Mouse (Mus musculus) MEL (cell line): ENCODE data around the gene Reep6. TPM values are rescaled to one million over a fixed set of nuclear protein-coding genes. Genes with fewer than 3 reads are reported as not detected.

Experiments used
- DNase-seq: peaks from one replicate; pipeline ENCODE4 v3.0.0; 2011; ENCODE audit warnings: low read depth, low spot score
- H3K27ac ChIP-seq: 2 replicates; pipeline ENCODE4 v1.5.1; 2012; ENCODE audit warnings: low read depth, mild to moderate bottlenecking, control low read depth, low read length, moderate library complexity; ENCODE audit not compliant: control insufficient read depth
- H3K27me3 ChIP-seq, 2 experiments: fragments of 150-350 bp in 1 of 2; sonication (generic) in 1 of 2; 2 replicates each; pipeline ENCODE4 v1.6.1; 2012; ENCODE audit warnings: low read length in 2 of 2, mild to moderate bottlenecking in 2 of 2, improper control_type of control experiment in 1 of 2, moderate library complexity in 1 of 2; ENCODE audit not compliant: insufficient read depth in 2 of 2, control insufficient read depth in 1 of 2
- H3K36me3 ChIP-seq, 2 experiments: 2 replicates each; pipeline ENCODE4 v1.6.1; 2012 to 2014; ENCODE audit warnings: low read length in 2 of 2, improper control_type of control experiment in 1 of 2, inconsistent platforms in 1 of 2, mild to moderate bottlenecking in 1 of 2; ENCODE audit not compliant: insufficient read depth in 2 of 2, control insufficient read depth in 1 of 2
- H3K4me1 ChIP-seq, 2 experiments: fragments of 150-350 bp in 1 of 2; sonication (generic) in 1 of 2; 2 replicates each; pipeline ENCODE4 v1.6.1; 2012; ENCODE audit warnings: low read length in 2 of 2, improper control_type of control experiment in 1 of 2, mild to moderate bottlenecking in 1 of 2; ENCODE audit not compliant: insufficient read depth in 2 of 2, control insufficient read depth in 1 of 2
- H3K4me3 ChIP-seq, 2 experiments: fragments of 150-350 bp in 1 of 2; sonication (generic) in 1 of 2; 2 replicates each; pipeline ENCODE4 v1.5.1; 2012; ENCODE audit warnings: low read depth in 2 of 2, low read length in 2 of 2, mild to moderate bottlenecking in 2 of 2, moderate library complexity in 2 of 2, control low read depth in 1 of 2, improper control_type of control experiment in 1 of 2; ENCODE audit not compliant: control insufficient read depth in 1 of 2, insufficient read depth in 1 of 2
- H3K79me2 ChIP-seq: 2 replicates; pipeline ENCODE4 v1.6.1; 2012; ENCODE audit warnings: mild to moderate bottlenecking, low read length, moderate library complexity; ENCODE audit not compliant: control insufficient read depth, poor library complexity, insufficient read depth
- H3K9ac ChIP-seq: 2 replicates; pipeline ENCODE4 v1.6.1; 2012; ENCODE audit warnings: low read depth, mild to moderate bottlenecking, control low read depth, low read length, moderate library complexity; ENCODE audit not compliant: control insufficient read depth, poor library complexity, severe bottlenecking
- H3K9me3 ChIP-seq: fragments of 150-350 bp; sonication (generic); replicated peaks from 2 replicates; pipeline ENCODE4 v1.6.1; 2012; ENCODE audit warnings: mild to moderate bottlenecking, low read length, improper control_type of control experiment, moderate library complexity; ENCODE audit not compliant: insufficient read depth
- CHD1 ChIP-seq: IDR thresholded peaks from 2 replicates; pipeline ENCODE4 v1.6.1; 2012; ENCODE audit warnings: low read depth, mild to moderate bottlenecking, inconsistent platforms, low read length, improper control_type of control experiment
- CTCF ChIP-seq, 3 experiments: IDR thresholded peaks in 2 of 3; conservative IDR thresholded peaks in 1 of 3; 2 replicates each; pipeline ENCODE4 v1.5.1; 2011 to 2012; ENCODE audit warnings: low read length in 3 of 3, low read depth in 2 of 3, mild to moderate bottlenecking in 2 of 3, improper control_type of control experiment in 1 of 3, inconsistent platforms in 1 of 3, mixed read lengths in 1 of 3, moderate library complexity in 1 of 3; ENCODE audit not compliant: control insufficient read depth in 1 of 3, insufficient read depth in 1 of 3, poor library complexity in 1 of 3, severe bottlenecking in 1 of 3
- GABPA ChIP-seq: IDR thresholded peaks from 2 replicates; pipeline ENCODE4 v1.6.1; 2012; ENCODE audit warnings: low read depth, mild to moderate bottlenecking, inconsistent platforms, low read length, improper control_type of control experiment, moderate library complexity
- KAT2A ChIP-seq: conservative IDR thresholded peaks from 2 replicates; pipeline ENCODE4 v1.6.1; 2012; ENCODE audit warnings: low read depth, low read length, improper control_type of control experiment, inconsistent platforms
- POLR2A ChIP-seq, 2 experiments: IDR thresholded peaks; 2 replicates each; pipeline ENCODE4 v1.6.1; 2011 to 2012; ENCODE audit warnings: low read length in 2 of 2, mild to moderate bottlenecking in 2 of 2, control low read depth in 1 of 2, improper control_type of control experiment in 1 of 2, low read depth in 1 of 2, moderate library complexity in 1 of 2; ENCODE audit not compliant: control insufficient read depth in 1 of 2, insufficient read depth in 1 of 2, poor library complexity in 1 of 2
- SMC3 ChIP-seq: IDR thresholded peaks from 2 replicates; pipeline ENCODE4 v1.6.1; 2011; ENCODE audit warnings: low read depth, low read length, improper control_type of control experiment
- ZC3H11A ChIP-seq: IDR thresholded peaks from 2 replicates; pipeline ENCODE4 v1.6.1; 2012; ENCODE audit warnings: low read depth, mild to moderate bottlenecking, inconsistent platforms, low read length, improper control_type of control experiment
- ZNF384 ChIP-seq: IDR thresholded peaks from 2 replicates; pipeline ENCODE4 v1.6.1; 2012; ENCODE audit warnings: low read depth, mild to moderate bottlenecking, inconsistent platforms, low read length, improper control_type of control experiment
- polyA plus RNA-seq, 2 experiments: library from polyadenylated mRNA; stranded (reverse) in 1 of 2; unstranded in 1 of 2; fragments of >175 nt in 1 of 2; fragments of >200 nt in 1 of 2; gene quantifications; 2 replicates each; pipeline versions ENCODE4 v1.2.1 to v1.2.4; 2012; ENCODE audit warnings: low replicate concordance in 2 of 2, low read depth in 1 of 2; ENCODE audit not compliant: insufficient read length in 2 of 2, insufficient read depth in 1 of 2, missing spikeins in 1 of 2
- total RNA-seq: library from RNA; depleted of rRNA; stranded (reverse); fragments of 300-350 nt; gene quantifications from 2 replicates; pipeline ENCODE4 v1.2.3, GENCODE M21; 2012

Gene Reep6
- total and polyA plus RNA-seq, 3 experiments, result 3.2 to 27.9 TPM; not detected in 1

- Histone ChIP-seq H3K27me3 (no peaks in the 10 kb centered on the region), H3K4me1 (no peaks in the 10 kb centered on the region), H3K27ac (no peak overlapping the region), H3K4me3 (no peak overlapping the region), H3K9ac (no peak overlapping the region), H3K36me3 (peaks cover 0 to 15% of the 10 kb centered on the region in 2 experiments; a peak in 2 of 4 replicates), H3K79me2 (no peaks in the 10 kb centered on the region)
- DNase-seq, result no peak
- TF ChIP-seq CHD1, result no peak
- TF ChIP-seq ZNF384, result no peak
- TF ChIP-seq, all 39 proteins: peak for 0
- H3K9me3 ChIP-seq, result no peaks in the 10 kb centered on the region
These were observed 44.3 kb upstream of the Reep6 start for GRCm38 (mm10) chr10:80285222-80286070.

- Histone ChIP-seq H3K4me1 (peaks cover 0 to 4% of the 10 kb centered on the region in 2 experiments; a peak in 1 of 4 replicates), H3K27me3 (no peaks in the 10 kb centered on the region), H3K9ac (no peak overlapping the region), H3K79me2 (peaks cover 9% of the 10 kb centered on the region), H3K27ac (no peak overlapping the region), H3K36me3 (peaks cover 2 to 13% of the 10 kb centered on the region in 2 experiments; a peak in 2 of 4 replicates), H3K9me3 (no peaks in the 10 kb centered on the region), H3K4me3 (no peak overlapping the region)
- TF ChIP-seq KAT2A (no peak), ZC3H11A (no peak)
- DNase-seq, result no peak
These were observed 41.7 kb upstream of the Reep6 start for GRCm38 (mm10) chr10:80288097-80288496.

DNA sequence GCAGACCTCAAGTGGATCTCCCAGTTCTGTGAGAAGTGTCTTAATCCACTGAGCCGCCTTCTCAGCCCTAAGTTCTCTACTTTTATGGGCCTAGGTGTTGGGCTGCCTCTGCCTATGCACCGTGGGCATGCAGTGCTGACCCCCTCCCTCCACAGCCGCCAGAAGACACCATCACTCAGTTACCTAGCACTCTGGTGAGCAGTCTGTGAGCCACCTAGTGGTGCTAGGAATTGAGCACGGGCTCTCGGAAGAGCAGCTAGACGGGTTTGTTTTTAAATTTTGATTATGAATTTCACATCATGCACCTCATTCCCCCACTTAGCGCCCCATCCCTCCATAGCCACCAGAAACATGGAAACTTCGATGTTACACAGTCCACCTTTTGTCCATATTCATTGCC lies 41.1 kb upstream of the Reep6 start:
- TF ChIP-seq GABPA (no peak), POLR2A (IDR thresholded peaks at IDR 0.05; ENCODE audit: control insufficient read depth in 1 of 2, insufficient read depth in 1 of 2, low read depth in 1 of 2, low read length in 2 of 2, poor library complexity in 1 of 2) (peak in 1 of 2 experiments; percentile 30; a peak in 1 of 4 replicates), SMC3 (peak; percentile 28; the same call in 1 of the 2 replicates), CTCF (IDR thresholded peaks at IDR 0.05 in 2 of 3, conservative IDR thresholded peaks at IDR 0.05 in 1 of 3; ENCODE audit: control insufficient read depth in 1 of 3, insufficient read depth in 1 of 3, low read depth in 2 of 3, low read length in 3 of 3, poor library complexity in 1 of 3, severe bottlenecking in 1 of 3) (peak in 2 of 3 experiments; percentile 38 to 42; a peak in 4 of 6 replicates)
- Histone ChIP-seq H3K79me2 (peaks cover 14% of the 10 kb centered on the region), H3K9me3 (no peaks in the 10 kb centered on the region), H3K36me3 (peaks cover 2 to 16% of the 10 kb centered on the region in 2 experiments; a peak in 2 of 4 replicates), H3K4me3 (no peak overlapping the region), H3K27me3 (no peaks in the 10 kb centered on the region), H3K27ac (no peak overlapping the region), H3K4me1 (peaks cover 0 to 4% of the 10 kb centered on the region in 2 experiments; a peak in 1 of 4 replicates), H3K9ac (no peak overlapping the region)
- DNase-seq, result peak; percentile 42
